Mouse (Mus musculus) lung, postnatal 0 days (tissue): ENCODE results near the gene Cul9.

Source experiments
- CTCF ChIP-seq: IDR thresholded peaks from 2 replicates; pipeline ENCODE4 v1.5.1; 2016; ENCODE audit warnings: antibody characterized with exemption, mild to moderate bottlenecking
- EP300 ChIP-seq: IDR thresholded peaks from 2 replicates; pipeline ENCODE4 v1.6.1; 2016; ENCODE audit warnings: antibody characterized with exemption, mild to moderate bottlenecking, control low read depth

DNA sequence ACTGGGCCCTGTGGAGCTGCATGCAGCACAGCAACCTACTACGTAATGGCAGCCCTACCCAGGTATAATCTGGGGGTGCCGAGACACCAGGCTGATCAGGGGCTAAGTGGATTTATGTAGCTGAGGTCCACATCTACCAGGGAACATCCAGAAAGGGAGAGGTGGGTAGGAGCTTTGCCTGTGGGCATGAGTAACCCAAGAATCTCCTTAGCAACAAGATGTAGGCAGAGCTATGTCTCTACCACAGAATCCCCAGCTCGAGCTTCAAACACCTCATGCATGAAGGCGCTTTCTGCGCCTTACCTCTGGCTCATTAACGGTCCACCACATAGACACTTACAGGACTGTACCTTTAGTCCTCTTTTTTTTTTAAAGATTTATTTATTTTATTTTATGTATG, 49.1 kb upstream of the Cul9 start:
- TF ChIP-seq CTCF (no peak), EP300 (no peak)
